Comparison of ENCODE assay signal across 20 mouse cellular contexts in genomic region chr2:137939591-137939990, GRCm38 (mm10).
DNase-seq lines count a peak whose midpoint lies in the region; ATAC-seq and TF ChIP-seq lines count a peak whose summit lies in the region.
"Had no signal": no experiment of that assay in that cellular context is flagged by ENCODE, and none has a peak within 500 bp of the region (broad histone marks: within the 10 kb centered on the region; RNA-seq: fewer than 3 reads in every experiment).

No protein-coding gene starts in this region.

- TF ChIP-seq EP300 in heart, postnatal 0 days (IDR thresholded peaks at IDR 0.05; ENCODE audit: low read depth), result no peak

- H3K36me3 ChIP-seq in heart, postnatal 0 days (replicated peaks; ENCODE audit: control insufficient read depth, insufficient read depth, low read length), result no peaks in the 10 kb centered on the region
- no peaks in the 10 kb centered on the region for H3K36me3 ChIP-seq in midbrain, embryonic 11.5 days (ENCODE audit: control insufficient read depth, insufficient read depth, low read length)
- H3K36me3 ChIP-seq in midbrain, embryonic 16.5 days (ENCODE audit: control insufficient read depth, insufficient read depth, low read length), result no peaks in the 10 kb centered on the region
- H3K36me3 ChIP-seq: embryonic facial prominence, embryonic 15.5 days; forebrain, embryonic 12.5 days; limb, embryonic 12.5 days; liver, embryonic 13.5 days had no signal

- 0 out of 2 replicates have a peak overlapping the region, but pooled peaks have one; percentile 8 for H3K27ac ChIP-seq in heart, postnatal 0 days (ENCODE audit: low read depth)
- H3K27ac ChIP-seq in midbrain, embryonic 11.5 days (ENCODE audit: low read depth, low read length), result peak overlapping the region; percentile 9; the same call in 1 of the 2 replicates
- no peak overlapping the region for H3K27ac ChIP-seq in midbrain, embryonic 16.5 days (ENCODE audit: low read length)
- H3K27ac ChIP-seq in cerebellum, adult 2 months (ENCODE audit: insufficient read depth, low read length), result no peak overlapping the region
- H3K27ac ChIP-seq: embryonic facial prominence, embryonic 15.5 days; forebrain, embryonic 12.5 days; limb, embryonic 12.5 days; liver, embryonic 13.5 days had no signal

- H3K27me3 ChIP-seq in heart, postnatal 0 days (ENCODE audit: control insufficient read depth, insufficient read depth, low read length), result no peaks in the 10 kb centered on the region
- no peaks in the 10 kb centered on the region for H3K27me3 ChIP-seq in midbrain, embryonic 11.5 days (ENCODE audit: control insufficient read depth, insufficient read depth, low read length)
- H3K27me3 ChIP-seq in midbrain, embryonic 16.5 days (ENCODE audit: control insufficient read depth, insufficient read depth, low read depth, low read length), result no peaks in the 10 kb centered on the region
- H3K27me3 ChIP-seq in cerebellum, adult 2 months (ENCODE audit: control insufficient read depth, insufficient read depth, low read length), result no peaks in the 10 kb centered on the region
- H3K27me3 ChIP-seq: embryonic facial prominence, embryonic 15.5 days; forebrain, embryonic 12.5 days; limb, embryonic 12.5 days; liver, embryonic 13.5 days; megakaryocyte, embryonic 14.5 days had no signal

- TF ChIP-seq CTCF in heart, postnatal 0 days (IDR thresholded peaks at IDR 0.05; ENCODE audit: low read depth), result no peak
- no peak for TF ChIP-seq CTCF in cerebellum, adult 2 months (IDR thresholded peaks at IDR 0.05; ENCODE audit: borderline replicate concordance, insufficient read depth, low read depth, low read length)

- H3K4me3 ChIP-seq in heart, postnatal 0 days (ENCODE audit: low read depth, low read length), result no peak overlapping the region
- H3K4me3 ChIP-seq in midbrain, embryonic 11.5 days (ENCODE audit: low read depth, low read length), result no peak overlapping the region
- H3K4me3 ChIP-seq in midbrain, embryonic 16.5 days (ENCODE audit: low read depth, low read length), result no peak overlapping the region
- no peak overlapping the region for H3K4me3 ChIP-seq in cerebellum, adult 2 months (replicated peaks; ENCODE audit: insufficient read depth, low read depth, low read length)
- H3K4me3 ChIP-seq: embryonic facial prominence, embryonic 15.5 days; forebrain, embryonic 12.5 days; limb, embryonic 12.5 days; liver, embryonic 13.5 days; megakaryocyte, embryonic 14.5 days had no signal

- no peak for TF ChIP-seq POLR2A in cerebellum, adult 2 months (IDR thresholded peaks at IDR 0.05; ENCODE audit: borderline replicate concordance, insufficient read depth, low read length)

- H3K9me3 ChIP-seq in heart, postnatal 0 days (replicated peaks; ENCODE audit: control insufficient read depth, low read length), result no peaks in the 10 kb centered on the region
- no peaks in the 10 kb centered on the region for H3K9me3 ChIP-seq in midbrain, embryonic 11.5 days (ENCODE audit: control insufficient read depth, low read length)
- H3K9me3 ChIP-seq in midbrain, embryonic 16.5 days (replicated peaks; ENCODE audit: control insufficient read depth, low read length, poor library complexity, severe bottlenecking), result no peaks in the 10 kb centered on the region
- H3K9me3 ChIP-seq: embryonic facial prominence, embryonic 15.5 days; forebrain, embryonic 12.5 days; limb, embryonic 12.5 days; liver, embryonic 13.5 days; megakaryocyte, embryonic 14.5 days had no signal

- no peak for ATAC-seq in heart, postnatal 0 days (ENCODE audit: insufficient read depth, low read depth)
- peak; percentile 36 for ATAC-seq in midbrain, embryonic 11.5 days (ENCODE audit: low FRiP score)
- ATAC-seq in midbrain, embryonic 16.5 days, result no peak

- peak; percentile 6 for DNase-seq in embryo, embryonic 10.5 days (ENCODE audit: low spot score)
- DNase-seq in embryo, embryonic 10 days (ENCODE audit: low spot score), result no peak
- DNase-seq in heart, postnatal 0 days (ENCODE audit: low spot score), result no peak
- no peak for DNase-seq in heart, adult 8-10 months (ENCODE audit: low spot score)
- DNase-seq in midbrain, embryonic 11.5 days (ENCODE audit: low spot score, missing footprints), result peak; percentile 87
- DNase-seq in cerebellum, adult 2 months, result no peak
- no peak for DNase-seq in right cerebral cortex, postnatal 14 days
- DNase-seq: cerebellum, adult 11 months; cerebellum, postnatal 25 days; gastrocnemius, postnatal 36 days; kidney, adult 2 months; kidney, postnatal 25 days; liver, embryonic 13.5 days; right cerebral cortex, postnatal 4 days; thymus, postnatal 14 days had no signal

- H3K9ac ChIP-seq in heart, postnatal 0 days (replicated peaks; ENCODE audit: low read depth, low read length), result no peak overlapping the region
- no peak overlapping the region for H3K9ac ChIP-seq in midbrain, embryonic 11.5 days (ENCODE audit: low read length)
- no peak overlapping the region for H3K9ac ChIP-seq in midbrain, embryonic 16.5 days (ENCODE audit: low read depth, low read length)
- H3K9ac ChIP-seq: embryonic facial prominence, embryonic 15.5 days; forebrain, embryonic 12.5 days; limb, embryonic 12.5 days; liver, embryonic 13.5 days had no signal

- H3K4me2 ChIP-seq in heart, postnatal 0 days (ENCODE audit: low read depth, low read length), result no peak overlapping the region
- no peak overlapping the region for H3K4me2 ChIP-seq in midbrain, embryonic 11.5 days
- H3K4me2 ChIP-seq in midbrain, embryonic 16.5 days (ENCODE audit: low read length), result no peak overlapping the region
- H3K4me2 ChIP-seq: embryonic facial prominence, embryonic 15.5 days; forebrain, embryonic 12.5 days; limb, embryonic 12.5 days; liver, embryonic 13.5 days had no signal

- WGBS in heart, postnatal 0 days, result 81% methylated on average over 3 of the region's 3 CpGs
- 58% methylated on average over 3 of the region's 3 CpGs for WGBS in midbrain, embryonic 11.5 days
- 72% methylated on average over 3 of the region's 3 CpGs for WGBS in midbrain, embryonic 16.5 days
- 84% methylated on average over 3 of the region's 3 CpGs for WGBS in cerebellum, adult 2 months

- peaks cover 14% of the 10 kb centered on the region; the same call in 1 of the 2 replicates for H3K4me1 ChIP-seq in heart, postnatal 0 days (ENCODE audit: control insufficient read depth, insufficient read depth)
- H3K4me1 ChIP-seq in midbrain, embryonic 11.5 days (ENCODE audit: control insufficient read depth, insufficient read depth, low read length), result peaks cover 16% of the 10 kb centered on the region
- H3K4me1 ChIP-seq in midbrain, embryonic 16.5 days (ENCODE audit: control insufficient read depth, insufficient read depth, low read length), result peaks cover 7% of the 10 kb centered on the region; the same call in 1 of the 2 replicates
- no peaks in the 10 kb centered on the region for H3K4me1 ChIP-seq in cerebellum, adult 2 months (ENCODE audit: control insufficient read depth, insufficient read depth, low read length)
- H3K4me1 ChIP-seq: limb, embryonic 12.5 days; liver, embryonic 13.5 days; megakaryocyte, embryonic 14.5 days had no signal

Comparison
In these comparisons a context has a peak if more than half of its experiments do, and no peak if none do; other contexts are left out.
1. DNase-seq: peak in embryo, embryonic 10.5 days (single experiment) and midbrain, embryonic 11.5 days (single experiment); none in embryo, embryonic 10 days (single experiment), heart, postnatal 0 days (single experiment), heart, adult 8-10 months (single experiment), cerebellum, adult 2 months (0 of 2) and right cerebral cortex, postnatal 14 days (single experiment).
2. H3K27ac ChIP-seq: peak in heart, postnatal 0 days (single experiment) and midbrain, embryonic 11.5 days (single experiment); none in midbrain, embryonic 16.5 days (single experiment) and cerebellum, adult 2 months (single experiment).